In genomic region chr13:28294757-28295361, GRCm38 (mm10) we compare ENCODE assay signal across 9 mouse cellular contexts. TPM values are rescaled to one million over a fixed set of nuclear protein-coding genes. Genes with fewer than 3 reads are reported as not detected.
DNase-seq lines count a peak whose midpoint lies in the region; ATAC-seq and TF ChIP-seq lines count a peak whose summit lies in the region.
"Had no signal": no experiment of that assay in that cellular context is flagged by ENCODE, and none has a peak within 500 bp of the region (broad histone marks: within the 10 kb centered on the region; RNA-seq: fewer than 3 reads in every experiment).

No protein-coding gene starts in this region.

- H3K4me2 ChIP-seq in neural tube, embryonic 11.5 days (ENCODE audit: low read depth) = no peak overlapping the region
- H3K4me2 ChIP-seq in hindbrain, embryonic 11.5 days (replicated peaks; ENCODE audit: low read depth, low read length) = no peak overlapping the region
- H3K4me2 ChIP-seq in stomach, embryonic 16.5 days (ENCODE audit: low read depth, low read length) = no peak overlapping the region
- H3K4me2 ChIP-seq in liver, postnatal 0 days (ENCODE audit: low read depth, low read length) = no peak overlapping the region

- 0 out of 2 replicates have a peak, but pooled peaks cover 2% of the 10 kb centered on the region for H3K4me1 ChIP-seq in neural tube, embryonic 11.5 days (ENCODE audit: control insufficient read depth, insufficient read depth, low read length)
- no peaks in the 10 kb centered on the region for H3K4me1 ChIP-seq in hindbrain, embryonic 11.5 days (replicated peaks; ENCODE audit: control insufficient read depth, insufficient read depth, low read length)
- peaks cover 19% of the 10 kb centered on the region for H3K4me1 ChIP-seq in limb, embryonic 10.5 days
- H3K4me1 ChIP-seq in stomach, embryonic 16.5 days (ENCODE audit: control insufficient read depth, insufficient read depth, low read length) = no peaks in the 10 kb centered on the region; the same call in 1 of the 2 replicates
- peaks cover 4% of the 10 kb centered on the region; the same call in 1 of the 2 replicates for H3K4me1 ChIP-seq in liver, postnatal 0 days (ENCODE audit: insufficient read depth)

- 6% methylated on average over 3 of the region's 3 CpGs for WGBS in neural tube, embryonic 11.5 days
- 3% methylated on average over 3 of the region's 3 CpGs for WGBS in hindbrain, embryonic 11.5 days
- 13% methylated on average over 3 of the region's 3 CpGs for WGBS in limb, embryonic 10.5 days
- WGBS in stomach, embryonic 16.5 days = 16% methylated on average over 3 of the region's 3 CpGs
- WGBS in liver, postnatal 0 days (ENCODE audit: insufficient replicate concordance) = 30% methylated on average over 3 of the region's 3 CpGs

- no peak overlapping the region for H3K4me3 ChIP-seq in neural tube, embryonic 11.5 days (ENCODE audit: low read depth, low read length)
- H3K4me3 ChIP-seq in hindbrain, embryonic 11.5 days (ENCODE audit: low read depth, low read length) = no peak overlapping the region
- no peak overlapping the region for H3K4me3 ChIP-seq in limb, embryonic 10.5 days
- H3K4me3 ChIP-seq in stomach, embryonic 16.5 days (replicated peaks; ENCODE audit: low read length) = no peak overlapping the region
- H3K4me3 ChIP-seq in liver, postnatal 0 days (ENCODE audit: low read depth, low read length) = no peak overlapping the region

- H3K9ac ChIP-seq in neural tube, embryonic 11.5 days (ENCODE audit: low read length) = no peak overlapping the region
- no peak overlapping the region for H3K9ac ChIP-seq in hindbrain, embryonic 11.5 days (ENCODE audit: low read depth, low read length)
- no peak overlapping the region for H3K9ac ChIP-seq in stomach, embryonic 16.5 days (ENCODE audit: low read length)
- no peak overlapping the region for H3K9ac ChIP-seq in liver, postnatal 0 days (replicated peaks)

- peak; percentile 36 for DNase-seq in neural tube, embryonic 11.5 days (ENCODE audit: low spot score)
- no peak for DNase-seq in neural tube, embryonic 10.5 days (ENCODE audit: extremely low spot score, low spot score)
- DNase-seq in hindbrain, embryonic 11.5 days (ENCODE audit: low spot score) = peak; percentile 62
- DNase-seq in limb, embryonic 10.5 days (ENCODE audit: low spot score) = no peak
- DNase-seq in adrenal gland, postnatal 25 days = no peak
- DNase-seq in spleen, postnatal 14 days (ENCODE audit: low spot score in 2 of 2) = no peak
- no peak for DNase-seq in liver, postnatal 0 days
- DNase-seq: lung, postnatal 14 days had no signal

- H3K27ac ChIP-seq in neural tube, embryonic 11.5 days (ENCODE audit: low read depth, low read length) = no peak overlapping the region; the same call in 1 of the 2 replicates
- 0 out of 2 replicates have a peak overlapping the region, but pooled peaks have one; percentile 14 for H3K27ac ChIP-seq in hindbrain, embryonic 11.5 days (ENCODE audit: low read depth, low read length)
- H3K27ac ChIP-seq in limb, embryonic 10.5 days = peak overlapping the region; percentile 50; the same call in 1 of the 2 replicates
- H3K27ac ChIP-seq in stomach, embryonic 16.5 days (ENCODE audit: low read length) = no peak overlapping the region
- H3K27ac ChIP-seq in liver, postnatal 0 days (ENCODE audit: low read depth) = no peak overlapping the region

- no peaks in the 10 kb centered on the region for H3K9me3 ChIP-seq in neural tube, embryonic 11.5 days (ENCODE audit: control insufficient read depth, low read length)
- H3K9me3 ChIP-seq in hindbrain, embryonic 11.5 days (ENCODE audit: control insufficient read depth, low read length) = no peaks in the 10 kb centered on the region
- no peaks in the 10 kb centered on the region for H3K9me3 ChIP-seq in limb, embryonic 10.5 days (replicated peaks)
- no peaks in the 10 kb centered on the region for H3K9me3 ChIP-seq in stomach, embryonic 16.5 days (replicated peaks; ENCODE audit: control insufficient read depth, low read length)
- no peaks in the 10 kb centered on the region for H3K9me3 ChIP-seq in liver, postnatal 0 days (ENCODE audit: low read length)

- no peak for TF ChIP-seq EP300 in liver, postnatal 0 days (IDR thresholded peaks at IDR 0.05; ENCODE audit: low read depth)

- no peaks in the 10 kb centered on the region for H3K27me3 ChIP-seq in neural tube, embryonic 11.5 days (ENCODE audit: control insufficient read depth, insufficient read depth, low read length)
- no peaks in the 10 kb centered on the region for H3K27me3 ChIP-seq in hindbrain, embryonic 11.5 days (ENCODE audit: control insufficient read depth, insufficient read depth, low read length)
- no peaks in the 10 kb centered on the region for H3K27me3 ChIP-seq in limb, embryonic 10.5 days (ENCODE audit: low read depth, poor library complexity, severe bottlenecking)
- H3K27me3 ChIP-seq in stomach, embryonic 16.5 days (ENCODE audit: control insufficient read depth, insufficient read depth, low read length) = no peaks in the 10 kb centered on the region
- no peaks in the 10 kb centered on the region for H3K27me3 ChIP-seq in liver, postnatal 0 days (ENCODE audit: insufficient read depth, low read length)

- ATAC-seq in neural tube, embryonic 11.5 days (ENCODE audit: insufficient read depth, low FRiP score, low TSS enrichment) = peak; percentile 71
- ATAC-seq in hindbrain, embryonic 11.5 days (ENCODE audit: low FRiP score) = peak; percentile 79; the same call in 1 of the 2 replicates
- 0 out of 2 replicates have a peak, but pooled peaks have one; percentile 29 for ATAC-seq in stomach, embryonic 16.5 days (ENCODE audit: insufficient read depth, low FRiP score)
- ATAC-seq in liver, postnatal 0 days = no peak

- no peak for TF ChIP-seq CTCF in liver, postnatal 0 days (IDR thresholded peaks at IDR 0.05; ENCODE audit: low read depth)

- H3K36me3 ChIP-seq in neural tube, embryonic 11.5 days (ENCODE audit: control insufficient read depth, insufficient read depth, low read length) = no peaks in the 10 kb centered on the region
- H3K36me3 ChIP-seq in hindbrain, embryonic 11.5 days (ENCODE audit: control insufficient read depth, insufficient read depth, low read length) = no peaks in the 10 kb centered on the region
- H3K36me3 ChIP-seq in limb, embryonic 10.5 days = no peaks in the 10 kb centered on the region
- H3K36me3 ChIP-seq in stomach, embryonic 16.5 days (ENCODE audit: control insufficient read depth, insufficient read depth, low read length) = no peaks in the 10 kb centered on the region
- no peaks in the 10 kb centered on the region for H3K36me3 ChIP-seq in liver, postnatal 0 days (replicated peaks; ENCODE audit: insufficient read depth, low read length)

RNA-seq across cellular contexts. Expression of gene Gm11361, which starts 37.5 kb away (rescaled TPM):
- polyA plus RNA-seq in neural tube, embryonic 11.5 days (2014; fragmentation: Nextera tagmentation; extraction: Ambion mirVana) = 0.92 and 2.8 TPM in 2 replicates
- 0.88 and 2.1 TPM in 2 replicates for polyA plus RNA-seq in hindbrain, embryonic 11.5 days (2014; fragmentation: Nextera tagmentation; extraction: Ambion mirVana)
- polyA plus RNA-seq in limb, embryonic 10.5 days (2016; fragmentation: Nextera tagmentation; extraction: Ambion mirVana) = 2.6 and 5.4 TPM in 2 replicates
- polyA plus RNA-seq in stomach, embryonic 16.5 days (2015; fragmentation: Nextera tagmentation; extraction: Ambion mirVana) = 8.0 and 15.4 TPM in 2 replicates
- total RNA-seq in adrenal gland, postnatal 25 days (2021) = 109 and 154 TPM in 2 replicates
- 3.8 and 4.5 TPM in 2 replicates for polyA plus RNA-seq in liver, postnatal 0 days (2015; fragmentation: Nextera tagmentation; extraction: Ambion mirVana)

Comparison
In these comparisons a context has a peak if more than half of its experiments do, and no peak if none do; other contexts are left out.
1. DNase-seq: peak in neural tube, embryonic 11.5 days (single experiment) and hindbrain, embryonic 11.5 days (single experiment); none in neural tube, embryonic 10.5 days (single experiment), limb, embryonic 10.5 days (single experiment), adrenal gland, postnatal 25 days (single experiment), spleen, postnatal 14 days (0 of 2) and liver, postnatal 0 days (single experiment).
2. H3K27ac ChIP-seq: peak in hindbrain, embryonic 11.5 days (single experiment) and limb, embryonic 10.5 days (single experiment); none in neural tube, embryonic 11.5 days (single experiment), stomach, embryonic 16.5 days (single experiment) and liver, postnatal 0 days (single experiment).